Mouse (Mus musculus) adrenal gland, postnatal 36 days (tissue): ENCODE results near the gene Amd1. TPM values are rescaled to one million over a fixed set of nuclear protein-coding genes. Genes with fewer than 3 reads are reported as not detected.

Experiments used
- DNase-seq, 2 experiments: peaks; one replicate each; pipeline ENCODE4 v3.0.0; 2021; ENCODE audit warnings: mixed read lengths in 1 of 2
- total RNA-seq, 2 experiments: library from RNA; stranded (reverse); gene quantifications; 2 replicates each; pipeline ENCODE4 v1.2.3; 2021

Amd1 gene
- total RNA-seq, 2 experiments from 2014 or later = 40.9 to 47.8 TPM

- DNase-seq = no peak
These were observed 51.0 kb downstream of the Amd1 start for GRCm38 (mm10) chr10:40250969-40251368.

GRCm38 (mm10) chr10:40249625-40250024, 52.4 kb downstream of the Amd1 start:
- DNase-seq = no peak

- DNase-seq = no peak
These were observed 54.7 kb downstream of the Amd1 start for GRCm38 (mm10) chr10:40247166-40247716.

GRCm38 (mm10) chr10:40246374-40247165, 55.4 kb downstream of the Amd1 start, which contains the start of gene Rpf2:
Rpf2 (minus strand) TSS chr10:40247036.
- peak; percentile 87 to 90 for DNase-seq

- DNase-seq = peak; percentile 20 to 36
These were observed 64.2 kb downstream of the Amd1 start for GRCm38 (mm10) chr10:40237826-40238225.

Other genes with a start within 250 kb of the Amd1 start
- 10 to 100 TPM; 21.8 to 22.5 TPM for gene Slc16a10, start 159.9 kb downstream of the Amd1 start, total RNA-seq
- gene Rpf2, start 55.1 kb downstream of the Amd1 start, total RNA-seq = 10 to 100 TPM; 28.7 to 29.3 TPM
- gene Gtf3c6, start 44.1 kb downstream of the Amd1 start, total RNA-seq = 10 to 100 TPM; 43.4 to 45.0 TPM
- 10 to 100 TPM in 1 of 2 experiments, 1 to 10 TPM in 1; 7.6 to 17.1 TPM for gene Cdk19, start 37.4 kb upstream of the Amd1 start, total RNA-seq